14 mouse cellular contexts compared by ENCODE assay signal in the genomic region with DNA sequence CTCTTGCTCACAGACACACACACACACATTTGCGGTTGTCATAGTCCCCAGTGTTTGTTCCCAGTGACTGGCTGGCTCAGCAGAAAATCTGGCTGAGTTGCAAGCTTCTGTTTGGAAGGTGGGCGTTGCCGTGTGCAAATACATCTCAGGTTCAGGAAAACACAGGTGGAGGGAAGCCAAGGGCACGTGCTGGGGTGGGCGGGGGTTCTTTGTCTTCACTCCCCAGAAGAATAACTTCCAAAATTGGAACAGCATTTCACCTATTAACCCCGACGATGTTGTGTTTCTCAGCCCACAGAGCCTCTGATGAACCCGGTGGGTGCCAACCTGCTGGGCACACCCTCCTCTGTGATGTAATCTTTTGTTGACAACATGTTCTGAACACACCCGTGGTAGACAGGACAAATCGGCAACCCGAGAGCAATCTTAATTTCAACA.
A peak's percentile ranks its signal among the peaks of the same experiment; 100 is the strongest.
DNase-seq lines count a peak whose midpoint lies in the region; ATAC-seq lines count a peak whose summit lies in the region.
"Had no signal": no experiment of that assay in that cellular context is flagged by ENCODE, and none has a peak within 500 bp of the region (broad histone marks: within the 10 kb centered on the region; RNA-seq: fewer than 3 reads in every experiment).

No protein-coding gene starts in this region.

- H3K27me3 ChIP-seq in embryonic facial prominence, embryonic 14.5 days (replicated peaks; ENCODE audit: control insufficient read depth, insufficient read depth, low read length): no peaks in the 10 kb centered on the region
- no peaks in the 10 kb centered on the region for H3K27me3 ChIP-seq in stomach, embryonic 14.5 days (ENCODE audit: control insufficient read depth, insufficient read depth, low read length)

- no peak overlapping the region for H3K27ac ChIP-seq in embryonic facial prominence, embryonic 14.5 days (replicated peaks; ENCODE audit: low read depth, low read length)
- peak overlapping the region; percentile 48; the same call in 1 of the 2 replicates for H3K27ac ChIP-seq in stomach, embryonic 14.5 days (ENCODE audit: low read length)
- H3K27ac ChIP-seq: left cerebral cortex, adult 2 months had no signal

- peak; percentile 53 for ATAC-seq in embryonic facial prominence, embryonic 14.5 days (ENCODE audit: low read depth)
- ATAC-seq in stomach, embryonic 14.5 days (ENCODE audit: insufficient number of reproducible peaks, insufficient read depth, low FRiP score, low read depth): peak; percentile 54

- no peaks in the 10 kb centered on the region for H3K36me3 ChIP-seq in embryonic facial prominence, embryonic 14.5 days (ENCODE audit: control insufficient read depth, insufficient read depth, low read length)
- H3K36me3 ChIP-seq in stomach, embryonic 14.5 days (ENCODE audit: control insufficient read depth, insufficient read depth, low read length): no peaks in the 10 kb centered on the region

- 46% methylated on average over 11 of the region's 11 CpGs for WGBS in embryonic facial prominence, embryonic 14.5 days
- WGBS in stomach, embryonic 14.5 days: 49% methylated on average over 11 of the region's 11 CpGs

- H3K4me3 ChIP-seq in embryonic facial prominence, embryonic 14.5 days (ENCODE audit: low read depth, low read length): no peak overlapping the region
- H3K4me3 ChIP-seq in stomach, embryonic 14.5 days (ENCODE audit: low read depth, low read length): no peak overlapping the region
- H3K4me3 ChIP-seq: left cerebral cortex, adult 2 months; megakaryocyte, embryonic 14.5 days had no signal

- no peak overlapping the region for H3K4me2 ChIP-seq in embryonic facial prominence, embryonic 14.5 days (ENCODE audit: low read depth, low read length)
- no peak overlapping the region for H3K4me2 ChIP-seq in stomach, embryonic 14.5 days (replicated peaks; ENCODE audit: low read depth, low read length)
- H3K4me2 ChIP-seq: hindbrain, embryonic 14.5 days had no signal

- no peak overlapping the region for H3K9ac ChIP-seq in embryonic facial prominence, embryonic 14.5 days (ENCODE audit: low read depth, low read length)
- no peak overlapping the region for H3K9ac ChIP-seq in stomach, embryonic 14.5 days (replicated peaks; ENCODE audit: low read depth, low read length)
- H3K9ac ChIP-seq: hindbrain, embryonic 14.5 days had no signal

- peaks cover 14% of the 10 kb centered on the region for H3K4me1 ChIP-seq in embryonic facial prominence, embryonic 14.5 days (ENCODE audit: control insufficient read depth, insufficient read depth, low read length)
- H3K4me1 ChIP-seq in stomach, embryonic 14.5 days (ENCODE audit: control insufficient read depth, insufficient read depth, low read length): peaks cover 13% of the 10 kb centered on the region; the same call in 1 of the 2 replicates
- H3K4me1 ChIP-seq: megakaryocyte, embryonic 14.5 days had no signal

- H3K9me3 ChIP-seq in embryonic facial prominence, embryonic 14.5 days (ENCODE audit: control insufficient read depth, low read length): no peaks in the 10 kb centered on the region
- no peaks in the 10 kb centered on the region for H3K9me3 ChIP-seq in stomach, embryonic 14.5 days (ENCODE audit: control insufficient read depth, low read depth, low read length)

- DNase-seq in layer of hippocampus, adult 11-12 months (ENCODE audit: low spot score): peak; percentile 34
- no peak for DNase-seq in layer of hippocampus, adult 9-10 months (ENCODE audit: low spot score)
- peak; percentile 75 for DNase-seq in embryonic facial prominence, embryonic 14.5 days (ENCODE audit: low spot score)
- peak; percentile 26 to 59 for DNase-seq in layer of hippocampus, postnatal 14 days (ENCODE audit: low spot score in 2 of 2)
- DNase-seq in heart, adult 11 months: no peak
- no peak for DNase-seq in c-Kit-positive CD71-positive TER-119-positive erythroid progenitor cells, embryonic 14.5 days (ENCODE audit: low spot score)
- no peak for DNase-seq in ovary, postnatal 36 days (ENCODE audit: low spot score)
- DNase-seq: adrenal gland, postnatal 25 days; gastrocnemius, postnatal 14 days; thymus, adult 18-20 months had no signal

Comparison
In these comparisons a context has a peak if more than half of its experiments do, and no peak if none do; other contexts are left out.
1. DNase-seq: peak in layer of hippocampus, adult 11-12 months (single experiment), embryonic facial prominence, embryonic 14.5 days (single experiment) and layer of hippocampus, postnatal 14 days (2 of 2); none in layer of hippocampus, adult 9-10 months (single experiment), heart, adult 11 months (single experiment), c-Kit-positive CD71-positive TER-119-positive erythroid progenitor cells, embryonic 14.5 days (single experiment) and ovary, postnatal 36 days (single experiment).